Mouse (Mus musculus) CH12F3 (cell line): ENCODE data around the gene Gstt2.

Source experiments
- in situ Hi-C: fragments of 300-500 bp; cut with MboI; formaldehyde crosslinking; loops from 2 replicates; pipeline ENCODE4 v1.14.3; 2020; ENCODE audit warnings: low sequenced_read_pairs

Gstt2 gene

DNA sequence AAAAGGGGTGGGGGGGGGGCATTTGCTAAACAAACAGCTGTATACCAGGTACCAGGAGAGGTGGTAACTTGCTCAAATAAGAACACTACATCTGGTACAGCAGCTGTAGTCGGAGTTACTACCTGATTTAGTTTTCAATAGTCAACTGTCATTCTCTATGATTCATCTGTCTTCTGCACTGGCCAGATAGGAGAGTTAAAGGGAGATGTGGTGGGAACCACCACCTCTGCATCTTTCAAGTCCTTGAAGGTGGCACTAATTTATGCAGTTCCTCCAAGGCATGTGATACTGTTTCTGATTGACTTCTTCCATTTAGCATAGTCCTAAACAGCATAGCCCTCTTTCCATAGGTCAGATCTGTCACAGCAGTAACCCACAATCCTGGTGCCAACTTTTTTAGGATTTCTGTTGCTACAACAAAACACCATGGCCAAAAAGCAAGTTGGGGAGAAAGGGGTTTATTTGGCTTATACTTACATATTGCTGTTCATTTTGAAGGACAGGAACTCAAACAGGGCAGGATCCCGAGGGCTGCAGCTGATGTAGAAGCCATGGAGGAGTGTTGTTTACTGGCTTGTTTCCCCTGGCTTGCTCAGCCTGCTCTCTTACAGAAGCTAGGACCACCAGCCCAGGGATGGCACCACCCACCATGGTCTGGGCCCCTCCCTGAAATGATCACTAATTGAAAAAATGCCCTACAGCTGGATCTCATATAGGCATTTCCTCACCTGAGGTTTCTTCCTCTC, 7.5 kb downstream of the Gstt2 start:
- in situ Hi-C loops, result no loop called here

DNA sequence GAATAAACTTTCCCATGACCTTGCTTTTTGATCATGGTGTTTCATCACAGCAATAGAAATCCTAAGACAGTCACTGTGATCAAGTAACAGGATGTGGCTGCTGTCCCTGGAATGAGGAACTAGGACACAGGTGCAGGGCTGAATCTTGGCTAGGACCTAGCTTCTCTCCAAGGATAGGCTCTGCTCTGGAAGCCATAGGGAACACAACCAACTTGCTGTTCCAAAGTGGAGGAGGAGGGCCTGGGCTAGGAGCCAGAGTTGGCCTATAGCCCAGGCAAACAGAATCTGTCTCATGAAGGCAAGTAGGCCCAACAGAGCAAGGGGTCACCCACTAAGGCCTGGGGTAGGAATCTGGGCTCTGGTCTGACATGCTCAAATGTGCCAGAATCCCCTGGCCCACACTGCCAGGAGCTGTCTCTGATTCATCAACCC, 8.7 kb downstream of the Gstt2 start:
- in situ Hi-C loops, result no loop called here

DNA sequence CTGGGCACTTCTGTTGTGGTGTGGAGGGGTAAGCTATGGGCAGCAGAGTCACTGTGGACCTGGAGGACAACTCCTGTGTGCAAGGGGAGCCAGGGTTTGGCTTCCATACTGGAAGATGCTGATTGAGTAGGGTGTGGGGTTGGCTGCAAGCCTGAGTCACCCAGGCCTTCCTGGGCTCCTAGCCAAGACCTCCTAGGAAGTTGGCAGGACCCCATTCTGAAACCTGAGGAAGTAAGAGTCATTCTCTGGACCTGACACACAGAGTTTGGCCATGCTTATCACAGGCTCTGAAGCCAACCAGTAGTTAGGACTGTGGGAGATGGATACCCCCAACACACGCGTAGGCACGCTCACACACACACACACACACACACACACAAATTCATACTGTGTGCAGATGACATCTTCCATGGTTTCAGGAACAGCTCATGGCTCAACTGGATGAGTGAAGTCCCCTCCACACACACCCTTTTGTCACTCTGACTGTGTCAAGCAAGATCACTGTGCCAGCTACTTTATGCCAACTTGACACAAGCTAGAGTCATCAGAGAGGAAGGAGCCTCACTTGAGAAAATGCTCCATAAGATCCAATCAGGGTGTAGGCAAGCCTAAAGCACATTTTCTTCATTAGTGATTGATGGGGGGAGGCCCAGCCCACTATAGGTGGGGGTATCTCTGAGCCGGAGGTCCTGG, 9.4 kb downstream of the Gstt2 start:
- in situ Hi-C loops, result no loop called here

DNA sequence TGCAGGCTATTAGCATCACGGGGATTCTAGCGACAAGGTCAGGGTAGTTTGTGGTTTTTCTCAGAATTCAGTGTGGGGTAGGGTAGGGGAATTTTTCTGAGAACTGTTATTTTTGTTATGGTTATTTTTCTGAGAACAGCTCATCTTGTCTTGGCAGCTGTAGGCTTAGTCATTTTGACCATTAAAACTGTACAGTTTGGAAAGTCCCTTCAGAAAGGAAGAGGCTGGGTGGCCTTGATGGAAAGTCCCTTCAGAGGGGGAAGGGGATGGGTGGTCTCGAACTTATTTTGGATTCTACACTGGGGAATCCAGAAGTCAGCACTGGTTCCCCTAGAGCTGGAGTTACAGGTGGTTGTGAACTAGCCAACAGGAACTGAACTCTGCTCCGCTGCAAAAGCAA, 12.7 kb downstream of the Gstt2 start:
- in situ Hi-C loops, result loop anchor here (5.0 kb wide), 1 partner anchor 42 kb away; the partner anchor contains the start of genes Gm20441 and Gstt3

DNA sequence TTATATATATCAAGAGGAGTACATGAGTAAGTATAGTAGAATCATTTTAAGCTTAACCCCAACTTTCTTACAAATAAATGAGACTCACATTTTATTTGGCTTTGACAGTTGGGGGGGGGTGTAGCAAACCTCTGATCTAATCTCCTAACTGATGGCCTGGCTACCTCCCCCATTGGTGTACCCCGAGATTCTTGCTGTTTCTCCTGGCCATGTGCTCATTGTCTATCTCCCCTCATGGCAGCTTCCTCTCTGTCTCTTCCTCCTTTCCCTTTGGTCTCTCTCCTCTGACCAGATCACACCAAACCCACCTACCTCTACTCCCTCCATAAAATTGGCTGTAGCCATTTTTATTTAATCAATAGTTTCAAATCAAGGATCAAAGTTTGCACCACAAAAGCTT, 13.4 kb downstream of the Gstt2 start:
- in situ Hi-C loops, result loop anchor here (5.0 kb wide), 1 partner anchor 41 kb away; the partner anchor contains the start of genes Gm20441 and Gstt3

DNA sequence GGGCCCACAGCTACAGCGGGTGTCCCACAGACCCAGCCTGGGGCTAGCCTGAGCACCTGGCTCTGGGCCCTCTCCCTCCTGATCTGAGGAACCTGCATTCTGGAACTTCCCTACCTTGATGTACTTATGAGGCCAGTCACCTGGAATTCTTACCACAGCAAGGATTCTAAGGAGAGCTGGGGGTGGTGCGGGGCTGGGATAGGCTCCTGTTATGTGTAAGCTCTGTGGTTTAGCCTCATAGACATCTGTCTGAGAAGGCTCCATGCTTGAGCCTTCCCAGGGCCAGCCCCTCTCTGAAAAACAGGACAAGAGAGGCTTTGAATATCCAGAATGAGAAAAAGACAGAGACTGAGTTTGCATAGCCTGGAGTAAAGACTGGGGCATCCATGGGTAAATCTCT, 14.8 kb downstream of the Gstt2 start, which contains the start of gene Gstt4:
Gene Gstt4, minus strand, starts transcription at position 101 of the 400 bp plus-strand sequence.
- in situ Hi-C loops, result loop anchor here (5.0 kb wide), 1 partner anchor 40 kb away; the partner anchor contains the start of genes Gm20441 and Gstt3

DNA sequence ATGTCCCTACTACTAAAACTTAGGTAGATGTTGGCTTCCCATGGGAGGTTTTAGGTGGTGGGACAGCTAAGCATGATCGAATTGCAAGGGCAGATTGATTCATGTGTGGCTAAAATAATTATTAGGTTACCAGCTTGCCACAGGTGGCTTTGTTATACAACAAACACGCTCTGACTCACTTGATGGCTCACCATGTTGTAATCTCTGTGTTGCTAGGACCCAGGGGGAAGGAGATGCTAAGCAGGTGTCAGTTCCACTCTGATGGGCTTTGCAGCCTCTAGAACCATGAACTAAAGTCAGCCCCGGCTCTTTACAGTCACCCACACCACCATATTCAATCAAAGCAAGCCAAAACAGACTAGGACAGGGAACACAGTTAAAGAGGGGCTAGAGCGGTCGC, 17.3 kb downstream of the Gstt2 start:
- in situ Hi-C loops, result loop anchor here (5.0 kb wide), 1 partner anchor 38 kb away; the partner anchor contains the start of genes Gm20441 and Gstt3

DNA sequence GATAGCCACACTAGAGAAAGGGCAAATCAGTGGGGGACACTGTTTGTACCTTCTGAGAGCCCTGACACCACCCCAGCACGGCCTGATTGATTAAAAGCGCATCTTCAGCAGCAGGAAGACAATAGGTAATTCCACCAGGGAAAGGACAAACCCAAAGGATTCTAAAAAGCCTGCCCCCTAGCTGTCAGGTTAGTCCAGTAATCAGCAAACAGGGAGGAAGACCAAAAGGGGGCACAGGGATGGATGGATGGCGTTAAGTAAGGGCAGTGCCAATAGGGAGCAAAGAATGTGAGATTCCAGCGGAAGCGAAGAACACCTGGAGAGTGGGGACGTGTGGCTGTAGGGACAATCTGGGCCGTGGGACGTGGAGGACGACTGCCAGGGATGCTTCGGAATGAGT, 18.6 kb downstream of the Gstt2 start:
- in situ Hi-C loops, result no loop called here

DNA sequence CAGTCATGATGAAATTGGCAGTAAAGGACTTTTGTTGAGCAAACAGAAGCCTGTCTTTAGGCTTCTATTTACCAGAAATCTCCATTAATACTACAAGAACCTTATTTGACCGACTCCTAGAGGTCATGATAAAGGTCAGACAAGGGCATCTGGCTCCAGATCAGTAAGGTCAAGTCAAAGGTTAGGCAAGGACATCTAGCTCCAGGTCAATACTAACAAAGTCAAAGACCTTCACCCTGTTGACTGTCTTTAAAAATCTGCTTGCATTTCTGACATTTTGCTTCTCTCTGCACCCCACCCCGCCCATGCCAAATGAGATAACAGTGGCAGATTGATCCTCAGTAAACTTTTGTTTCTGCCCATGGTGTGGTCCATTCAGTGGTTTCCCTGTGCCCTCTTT, 33.0 kb downstream of the Gstt2 start:
- in situ Hi-C loops, result no loop called here

DNA sequence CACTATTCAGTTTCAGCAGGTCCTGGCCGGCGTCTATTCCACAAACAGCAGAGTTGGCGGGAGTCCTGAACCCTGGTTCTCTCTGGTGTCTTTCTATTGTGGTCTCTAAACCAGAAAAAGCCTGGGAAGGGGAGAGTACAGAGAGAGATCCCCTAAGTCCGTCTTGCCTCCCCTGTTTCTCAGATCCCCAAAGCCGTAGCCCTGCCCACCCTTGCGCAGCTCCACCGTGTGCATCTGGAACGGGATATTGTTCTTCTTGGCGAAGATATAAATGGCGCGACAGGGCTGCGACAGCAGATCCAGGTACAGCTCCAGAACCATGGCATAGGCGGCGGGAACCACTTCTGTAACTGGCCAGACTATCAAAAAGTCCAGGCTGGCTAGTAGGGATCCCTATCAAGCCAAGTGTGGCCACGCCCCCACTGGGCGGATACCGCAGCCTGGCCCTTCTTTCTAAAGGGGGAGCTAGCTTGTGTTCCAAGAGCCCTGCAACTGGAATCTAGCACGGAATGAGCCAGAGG, 39.0 kb downstream of the Gstt2 start, which contains the start of gene Gstt1:
Gene Gstt1, minus strand, starts transcription at position 409 of the 521 bp plus-strand sequence.
- in situ Hi-C loops, result no loop called here

DNA sequence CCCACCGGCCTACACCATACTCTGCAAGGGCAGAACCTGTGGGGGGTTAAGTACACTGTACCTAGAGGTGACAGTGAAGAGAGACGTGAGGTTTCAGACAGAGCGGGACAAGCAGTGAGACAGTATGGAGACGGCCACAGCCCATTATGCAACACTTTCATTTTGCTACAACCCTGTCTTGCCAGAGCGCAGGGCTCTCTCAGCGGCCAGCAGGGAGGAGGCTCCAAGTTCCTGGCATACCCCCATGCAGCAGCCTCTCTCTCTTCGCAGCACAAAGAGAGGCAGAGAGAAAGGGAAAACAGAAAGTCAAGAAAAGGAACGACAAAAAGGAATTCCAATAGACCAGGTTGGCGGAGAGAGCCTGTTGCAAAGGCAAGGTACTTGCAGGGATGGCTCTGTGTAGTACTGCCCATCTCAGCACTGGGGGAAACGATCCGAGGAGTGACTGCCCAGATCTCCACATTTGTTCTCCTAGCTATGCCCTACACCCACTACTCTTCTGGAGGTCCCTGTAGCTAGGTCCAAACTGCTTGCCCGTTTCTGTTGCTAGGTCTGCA, 39.5 kb downstream of the Gstt2 start:
- in situ Hi-C loops, result no loop called here

DNA sequence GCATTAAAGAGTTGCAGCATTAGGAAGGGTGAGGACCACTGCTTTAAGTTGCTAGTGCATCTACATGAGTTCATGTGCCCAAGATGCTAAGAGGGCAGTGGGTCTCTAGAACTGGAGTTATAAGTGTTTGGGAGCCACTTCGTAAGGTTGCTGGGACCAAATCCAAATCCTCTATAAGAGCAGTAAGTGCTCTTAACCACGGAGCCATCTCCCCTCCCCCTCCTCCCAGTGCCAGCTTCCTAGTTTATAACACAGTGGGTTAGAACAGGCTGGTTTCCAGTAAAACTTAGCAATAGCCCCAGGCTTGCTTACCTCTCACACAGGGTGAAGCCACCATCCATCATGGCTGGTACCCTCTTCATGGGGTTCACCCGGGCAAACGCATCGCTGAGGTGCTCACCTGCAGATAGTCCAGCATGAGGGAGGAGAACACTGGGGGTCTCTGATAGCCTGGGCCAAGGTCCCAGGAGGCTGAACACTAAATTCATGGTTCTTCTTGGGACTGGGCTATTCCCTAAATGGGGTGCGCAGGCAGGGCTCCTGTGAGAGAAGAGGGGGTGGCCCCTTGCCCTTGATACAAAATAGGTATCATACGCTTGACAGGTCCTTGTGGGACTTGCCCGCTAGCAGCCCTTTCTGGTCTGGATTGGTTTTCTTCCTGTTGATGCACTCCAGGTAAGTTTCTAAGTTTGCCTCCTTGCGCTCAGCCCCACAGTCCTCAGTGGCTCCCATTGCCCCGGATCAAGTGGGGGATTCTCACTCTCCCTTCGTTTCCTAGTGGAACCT, 40.3 kb downstream of the Gstt2 start:
- in situ Hi-C loops, result no loop called here

DNA sequence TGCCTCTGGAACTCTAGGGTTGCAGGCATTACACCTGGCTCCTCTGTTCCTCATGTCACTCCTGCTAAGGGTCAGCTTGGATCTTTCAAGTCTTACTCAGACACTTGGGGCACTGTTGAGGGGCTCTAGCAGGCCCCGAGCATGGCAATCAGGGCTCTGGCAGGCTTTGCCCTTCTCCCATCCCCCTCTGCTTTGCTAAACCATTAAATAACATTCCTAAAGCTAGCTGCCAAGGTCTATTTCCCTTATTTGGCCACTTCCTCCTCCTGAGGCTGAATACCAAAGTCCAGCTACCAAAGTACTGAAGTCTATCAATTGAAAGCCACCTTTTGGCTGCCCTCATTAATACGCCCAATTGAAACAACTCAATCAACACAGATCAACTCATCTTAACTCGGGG, 42.3 kb downstream of the Gstt2 start:
- in situ Hi-C loops, result no loop called here

DNA sequence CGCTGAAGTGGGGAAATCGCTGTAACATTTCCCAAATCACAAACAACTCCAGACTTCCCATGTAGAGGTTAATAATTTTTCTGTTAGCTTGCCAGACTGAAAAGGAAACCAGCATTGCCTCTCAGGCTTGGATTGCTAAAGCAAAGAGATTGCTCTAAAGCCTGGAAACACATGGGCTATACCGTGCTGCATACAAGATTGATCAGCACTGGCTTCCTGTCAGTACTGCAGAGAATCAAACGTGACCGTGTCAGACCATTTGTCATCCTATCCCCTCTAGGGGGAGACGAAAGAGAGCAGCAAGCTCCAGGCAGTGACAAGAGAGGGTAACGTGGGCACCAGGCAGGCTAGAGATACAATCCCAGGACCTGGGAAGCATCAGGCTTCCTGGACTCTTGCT, 46.5 kb downstream of the Gstt2 start:
- in situ Hi-C loops, result no loop called here

DNA sequence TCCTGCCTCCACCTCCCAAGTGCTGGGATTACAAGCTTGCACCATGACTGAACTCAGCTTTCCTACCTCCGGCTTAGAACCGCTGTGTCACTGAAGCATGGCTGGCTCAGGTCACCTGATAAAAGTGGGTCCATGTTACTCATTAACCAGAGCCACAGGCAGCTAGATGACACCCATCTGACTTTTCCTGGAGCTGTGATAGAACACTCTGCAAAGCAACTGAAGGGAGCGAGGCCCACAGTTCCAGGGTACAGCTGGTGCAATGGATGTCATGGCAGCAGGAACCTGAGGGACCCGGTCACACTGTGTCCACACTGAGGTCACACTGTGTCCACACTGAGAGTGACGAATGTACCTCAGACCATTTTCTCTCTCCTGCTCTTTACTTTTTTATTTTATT, 47.4 kb downstream of the Gstt2 start:
- in situ Hi-C loops, result no loop called here

DNA sequence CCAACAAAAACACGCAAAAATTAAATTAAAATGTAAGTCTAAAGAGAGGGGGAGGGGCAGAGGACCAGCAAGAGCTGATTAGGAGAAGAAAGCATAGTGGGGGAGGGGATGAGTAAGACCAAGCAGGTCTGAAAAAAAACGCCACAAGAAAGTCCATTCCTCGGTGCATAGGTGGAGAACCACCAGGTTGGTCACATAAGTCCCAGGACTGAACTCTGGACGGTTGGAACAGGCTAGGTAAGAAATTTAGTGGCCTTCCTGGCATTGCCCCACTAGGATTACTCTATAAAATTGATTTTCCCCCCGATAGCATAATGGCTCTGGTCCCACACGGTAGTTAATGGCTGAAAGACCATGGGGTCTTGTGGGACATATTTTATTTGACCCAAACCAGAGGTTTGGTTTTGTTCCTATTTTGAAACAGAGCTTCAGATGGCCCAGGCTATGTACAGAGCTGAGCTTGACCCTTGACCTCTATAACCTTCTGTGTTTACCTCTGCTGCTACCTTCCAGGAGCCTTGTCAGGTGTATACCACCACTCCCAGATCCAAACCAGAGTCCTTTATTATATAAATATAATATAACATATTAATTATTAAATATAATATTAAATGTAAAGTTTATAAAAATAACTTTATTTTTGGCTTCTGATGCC, 48.0 kb downstream of the Gstt2 start:
- in situ Hi-C loops, result no loop called here

DNA sequence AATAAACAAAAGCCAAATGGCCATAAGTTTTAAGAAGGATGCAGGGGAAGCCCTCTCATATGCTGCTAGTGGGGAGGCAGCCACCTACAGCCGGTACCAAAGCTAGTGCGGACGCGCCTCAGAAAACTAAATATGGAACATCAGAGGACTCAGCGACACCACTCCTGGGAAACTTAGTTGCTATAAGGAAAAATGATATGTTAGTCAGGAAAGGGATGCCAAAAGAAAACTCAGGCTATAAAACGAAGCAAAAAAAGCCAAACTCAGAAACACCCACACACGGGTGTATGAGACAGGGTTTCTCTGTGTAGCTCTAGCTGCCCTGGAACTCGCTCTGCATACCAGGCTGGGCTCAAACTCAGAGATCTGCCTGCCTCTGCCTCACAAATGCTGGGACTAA, 48.9 kb downstream of the Gstt2 start:
- in situ Hi-C loops, result no loop called here

DNA sequence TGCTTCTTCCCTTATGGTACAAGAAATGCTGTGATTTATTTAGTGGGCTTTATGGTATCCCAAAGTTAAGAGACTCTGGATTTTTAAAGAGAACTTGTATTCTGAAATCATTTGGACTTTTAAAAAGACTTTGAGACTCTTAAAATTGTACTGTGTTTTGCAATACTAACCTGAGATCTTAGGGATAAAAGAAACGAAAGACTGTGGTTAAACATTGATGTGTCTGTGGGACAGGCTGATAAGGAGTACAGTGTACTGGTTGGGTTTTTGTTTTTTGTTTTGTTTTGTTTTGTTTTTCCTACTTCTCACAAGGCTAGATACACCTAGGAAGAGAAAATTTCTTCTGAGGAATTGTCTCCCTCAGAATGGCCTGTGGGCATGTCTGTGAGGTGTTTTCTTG, 51.8 kb downstream of the Gstt2 start:
- in situ Hi-C loops, result no loop called here
